Mouse (Mus musculus) megakaryocyte, embryonic 14.5 days (primary cell): ENCODE data around the gene Mrpl14. TPM values are rescaled to one million over a fixed set of nuclear protein-coding genes. Genes with fewer than 3 reads are reported as not detected.
A peak's percentile ranks its signal among the peaks of the same experiment; 100 is the strongest.

Experiments
- H3K27me3 ChIP-seq: replicated peaks from 2 replicates; pipeline ENCODE3; 2012; ENCODE audit warnings: inconsistent platforms
- H3K36me3 ChIP-seq: replicated peaks from 2 replicates; pipeline ENCODE3; 2012; ENCODE audit warnings: low read length, inconsistent platforms, mixed read lengths
- H3K4me1 ChIP-seq: 2 replicates; pipeline ENCODE4 v1.6.1; 2012; ENCODE audit warnings: inconsistent platforms
- H3K4me3 ChIP-seq: replicated peaks from 2 replicates; pipeline ENCODE3; 2012; ENCODE audit warnings: moderate library complexity, mild to moderate bottlenecking, inconsistent platforms
- H3K9me3 ChIP-seq: 2 replicates; pipeline ENCODE4 v1.6.1; 2012; ENCODE audit warnings: inconsistent platforms
- FLI1 ChIP-seq: IDR thresholded peaks from 2 replicates; pipeline ENCODE4 v1.6.1; 2012; ENCODE audit warnings: low read length, inconsistent platforms, mixed read lengths
- GATA1 ChIP-seq: IDR thresholded peaks from 3 replicates; pipeline ENCODE4 v1.6.1; 2012; ENCODE audit warnings: mixed read lengths, low read length, inconsistent platforms, borderline replicate concordance
- polyA plus RNA-seq: library from polyadenylated mRNA; stranded (reverse); fragments of >175 nt; gene quantifications from 2 replicates; pipeline ENCODE4 v1.2.3, GENCODE M21; 2012; ENCODE audit warnings: low replicate concordance; ENCODE audit not compliant: insufficient read depth

Gene Mrpl14
- polyA plus RNA-seq, 1 experiment = 372 TPM

DNA sequence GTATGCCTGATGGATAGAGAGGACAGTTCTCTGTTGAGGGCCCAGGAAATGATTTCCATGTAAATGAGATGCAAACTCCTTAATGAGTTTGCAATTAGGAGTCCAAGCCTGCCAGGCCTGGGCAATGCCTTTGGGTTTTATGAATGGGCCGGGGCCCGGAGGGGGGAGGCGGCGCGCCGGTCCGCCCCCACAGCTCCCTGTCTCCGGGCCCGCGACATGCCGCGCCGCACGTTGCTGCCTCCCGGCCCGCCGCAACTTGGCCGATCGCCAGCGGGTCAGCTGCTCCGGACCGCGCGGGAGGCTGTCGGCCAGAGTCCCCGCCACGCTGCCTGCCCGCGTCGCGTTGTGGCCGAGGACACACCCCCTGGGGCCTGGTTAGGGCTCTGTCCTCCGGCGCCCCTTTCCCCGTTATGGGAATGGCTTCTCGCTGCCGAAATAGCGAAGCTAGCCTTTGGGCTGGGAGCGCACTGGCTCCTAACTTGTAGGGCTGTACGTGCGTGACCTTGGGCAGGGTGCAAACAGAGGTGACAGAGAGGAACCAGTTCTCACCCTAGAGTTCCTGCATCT, 47.7 kb downstream of the Mrpl14 start, which contains the start of gene 1600014C23Rik:
TSS of gene 1600014C23Rik (minus strand) at position 110 of the 567 bp plus-strand sequence.
- H3K4me3 ChIP-seq = peak within 1 kb of the TSS; percentile 94
- no peaks in the 10 kb centered on the region for H3K9me3 ChIP-seq
- H3K36me3 ChIP-seq = no peaks in the 10 kb centered on the region
- peaks cover 28% of the 10 kb centered on the region for H3K27me3 ChIP-seq
- no peak for TF ChIP-seq FLI1
- no peak for TF ChIP-seq GATA1
- peaks cover 67% of the 10 kb centered on the region for H3K4me1 ChIP-seq

DNA sequence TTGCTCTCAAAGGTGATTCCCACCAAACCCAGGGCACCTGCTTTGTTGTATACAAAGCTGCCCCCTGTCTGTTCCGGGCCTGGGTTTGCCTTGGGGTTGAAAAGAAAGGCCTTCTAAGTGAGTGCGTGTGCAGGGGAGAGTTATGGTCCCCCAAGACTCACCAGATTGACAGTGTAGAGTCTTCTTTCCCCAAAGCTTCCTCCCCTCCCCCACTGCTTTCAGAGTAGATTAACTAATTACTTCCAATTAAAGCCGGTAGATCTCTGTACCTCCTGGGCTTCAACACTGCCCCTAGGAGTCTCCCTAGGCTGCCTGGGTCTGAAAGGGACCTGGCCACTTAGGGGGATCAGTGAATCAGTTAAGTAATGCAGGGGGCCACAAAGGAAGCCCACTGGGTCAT, 48.2 kb downstream of the Mrpl14 start:
- peaks cover 2% of the 10 kb centered on the region for H3K36me3 ChIP-seq
- no peak for TF ChIP-seq GATA1
- TF ChIP-seq FLI1 = no peak
- H3K27me3 ChIP-seq = peaks cover 25% of the 10 kb centered on the region
- H3K4me1 ChIP-seq = peaks cover 67% of the 10 kb centered on the region
- H3K4me3 ChIP-seq = peak overlapping the region; percentile 94
- no peaks in the 10 kb centered on the region for H3K9me3 ChIP-seq

- peaks cover 20% of the 10 kb centered on the region for H3K27me3 ChIP-seq
- TF ChIP-seq FLI1 = no peak
- TF ChIP-seq GATA1 = no peak
- peaks cover 67% of the 10 kb centered on the region for H3K4me1 ChIP-seq
- H3K36me3 ChIP-seq = peaks cover 4% of the 10 kb centered on the region
- peak overlapping the region; percentile 94 for H3K4me3 ChIP-seq
- no peaks in the 10 kb centered on the region for H3K9me3 ChIP-seq
Observed at GRCm38 (mm10) chr17:45734881-45735280, 48.8 kb downstream of the Mrpl14 start.

GRCm38 (mm10) chr17:45735382-45736310, 49.5 kb downstream of the Mrpl14 start:
- H3K4me1 ChIP-seq = peaks cover 67% of the 10 kb centered on the region
- no peaks in the 10 kb centered on the region for H3K9me3 ChIP-seq
- peaks cover 14% of the 10 kb centered on the region for H3K27me3 ChIP-seq
- no peak for TF ChIP-seq GATA1
- no peak for TF ChIP-seq FLI1
- H3K4me3 ChIP-seq = peak overlapping the region; percentile 94
- peaks cover 9% of the 10 kb centered on the region for H3K36me3 ChIP-seq

- Histone ChIP-seq H3K4me3 (peak overlapping the region; percentile 94), H3K27me3 (peaks cover 13% of the 10 kb centered on the region), H3K4me1 (peaks cover 60% of the 10 kb centered on the region), H3K36me3 (peaks cover 10% of the 10 kb centered on the region), H3K9me3 (no peaks in the 10 kb centered on the region)
- TF ChIP-seq GATA1 (no peak), FLI1 (no peak)
Observed at GRCm38 (mm10) chr17:45736311-45737077, 50.4 kb downstream of the Mrpl14 start.

DNA sequence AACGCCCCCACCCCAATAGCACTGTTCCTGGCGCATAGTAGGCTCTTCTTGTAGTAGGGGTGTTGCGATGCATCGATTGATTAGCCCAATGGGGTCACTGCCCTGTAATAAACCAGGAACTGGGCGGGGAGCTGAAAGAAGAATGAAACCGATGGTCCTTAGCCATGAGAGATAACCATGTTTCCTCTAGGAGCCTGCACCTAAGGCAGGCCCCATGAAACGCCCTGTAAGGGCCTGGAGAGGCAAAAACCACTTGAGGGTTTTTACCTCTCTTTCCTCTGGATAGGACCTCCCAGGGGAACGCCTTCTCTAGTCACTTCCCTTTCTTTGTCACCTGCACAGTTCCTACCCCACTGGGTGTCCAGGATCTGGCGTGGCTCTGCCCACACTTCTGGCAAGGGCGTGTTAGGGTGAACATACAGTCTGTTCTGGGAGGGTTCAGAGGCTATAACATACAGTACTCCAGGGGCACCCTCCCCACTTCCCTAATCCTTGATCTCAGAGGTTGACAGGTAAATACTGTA, 51.0 kb downstream of the Mrpl14 start:
- Histone ChIP-seq H3K9me3 (no peaks in the 10 kb centered on the region), H3K4me1 (peaks cover 61% of the 10 kb centered on the region), H3K27me3 (peaks cover 10% of the 10 kb centered on the region), H3K4me3 (peak overlapping the region; percentile 94), H3K36me3 (peaks cover 10% of the 10 kb centered on the region)
- no peak for TF ChIP-seq GATA1
- no peak for TF ChIP-seq FLI1

DNA sequence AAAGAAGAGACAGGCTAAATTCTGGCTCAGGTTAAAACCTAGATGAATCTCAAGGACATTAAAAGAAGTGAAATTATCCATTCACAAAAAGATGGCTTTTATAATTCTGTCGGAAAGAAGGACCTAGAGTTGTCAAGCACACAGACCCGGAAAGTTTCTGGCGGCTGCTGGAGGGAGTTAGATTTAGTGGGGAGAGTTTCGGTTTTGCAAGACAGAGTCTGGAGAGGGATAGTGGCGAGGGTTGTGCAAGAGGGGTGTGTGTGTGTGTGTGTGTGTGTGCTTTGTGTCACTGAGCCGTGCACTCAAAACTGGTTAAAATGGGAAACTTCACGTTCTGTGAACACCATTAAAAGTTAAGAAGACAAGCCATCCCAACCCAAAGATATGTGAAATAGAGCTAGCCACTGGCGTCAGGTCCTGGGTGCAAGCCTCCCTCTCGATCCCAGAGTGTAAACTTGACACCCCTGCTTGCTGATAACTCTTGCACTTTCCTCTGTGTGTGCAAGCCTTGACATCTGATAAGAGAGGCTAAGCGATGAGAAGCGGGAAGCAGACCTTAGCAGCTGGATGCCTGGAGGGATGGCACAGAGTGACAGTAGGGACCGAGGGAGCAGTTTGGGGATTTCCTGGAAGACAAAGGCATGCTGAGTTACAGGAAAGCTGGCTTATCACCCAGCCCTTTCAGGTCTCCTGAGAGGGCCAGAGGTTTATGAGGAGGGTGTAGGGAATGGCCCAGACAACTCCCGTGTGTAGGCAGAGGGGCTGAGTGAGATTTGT, 56.4 kb downstream of the Mrpl14 start:
- no peak for TF ChIP-seq GATA1
- no peak for TF ChIP-seq FLI1
- H3K4me3 ChIP-seq = peak overlapping the region; percentile 80
- H3K9me3 ChIP-seq = no peaks in the 10 kb centered on the region
- H3K36me3 ChIP-seq = peaks cover 12% of the 10 kb centered on the region
- H3K4me1 ChIP-seq = peaks cover 63% of the 10 kb centered on the region
- no peaks in the 10 kb centered on the region for H3K27me3 ChIP-seq

DNA sequence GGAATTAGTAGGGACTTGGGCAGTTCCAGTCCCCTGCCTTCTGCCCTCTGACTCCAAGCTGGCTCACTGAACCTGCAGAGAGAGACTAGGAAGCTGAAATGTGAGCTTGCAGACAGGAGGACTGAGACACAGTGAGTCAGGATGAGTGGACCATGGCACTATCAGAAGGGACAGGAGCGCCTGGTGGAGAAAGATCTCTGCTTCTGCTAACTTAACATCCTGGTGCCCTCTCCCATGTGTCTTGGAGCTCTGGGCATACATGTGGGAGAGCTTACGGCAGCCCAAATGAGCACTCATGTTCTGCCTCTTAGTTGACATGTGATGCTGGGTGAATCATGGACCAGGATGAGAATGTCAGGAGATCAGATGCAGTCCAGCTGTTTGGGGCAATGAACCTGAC, 59.5 kb downstream of the Mrpl14 start:
- no peaks in the 10 kb centered on the region for H3K27me3 ChIP-seq
- peak overlapping the region; percentile 90 for H3K4me3 ChIP-seq
- H3K36me3 ChIP-seq = peaks cover 3% of the 10 kb centered on the region
- peaks cover 83% of the 10 kb centered on the region for H3K4me1 ChIP-seq
- no peaks in the 10 kb centered on the region for H3K9me3 ChIP-seq
- TF ChIP-seq FLI1 (no peak), GATA1 (peak; percentile 37; the same call in 1 of the 3 replicates)

DNA sequence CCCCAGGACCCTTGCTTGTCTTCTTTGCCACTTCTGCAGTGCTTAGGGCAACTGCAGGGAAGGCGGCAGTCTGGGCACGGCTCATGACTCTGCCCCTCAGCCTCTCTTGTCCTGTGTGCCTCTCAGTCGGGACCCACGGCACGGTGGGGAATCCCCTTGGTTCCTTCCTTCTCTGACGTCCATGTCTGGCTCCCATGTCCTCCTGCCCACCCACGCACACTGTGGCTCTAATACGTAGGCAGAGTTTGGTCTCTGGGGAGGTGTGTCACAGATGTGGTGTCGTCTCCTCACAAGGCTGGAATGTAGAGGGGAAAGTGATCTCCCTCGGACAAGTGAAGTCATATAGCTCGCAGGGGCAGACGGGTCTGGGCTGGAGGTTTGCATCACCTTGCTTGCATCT, 60.6 kb downstream of the Mrpl14 start:
- H3K4me3 ChIP-seq = peak overlapping the region; percentile 80
- no peaks in the 10 kb centered on the region for H3K27me3 ChIP-seq
- peaks cover 91% of the 10 kb centered on the region for H3K4me1 ChIP-seq
- TF ChIP-seq GATA1 = no peak
- TF ChIP-seq FLI1 = no peak
- no peaks in the 10 kb centered on the region for H3K9me3 ChIP-seq
- peaks cover 2% of the 10 kb centered on the region for H3K36me3 ChIP-seq
